Mouse (Mus musculus) A20 (cell line): Measurements from ENCODE around the gene Npas1.

ENCODE experiments used
- DNase-seq: peaks from one replicate; pipeline ENCODE4 v3.0.0-alpha.2; 2011; ENCODE audit warnings: low read depth, low spot score

The Npas1 gene

DNA sequence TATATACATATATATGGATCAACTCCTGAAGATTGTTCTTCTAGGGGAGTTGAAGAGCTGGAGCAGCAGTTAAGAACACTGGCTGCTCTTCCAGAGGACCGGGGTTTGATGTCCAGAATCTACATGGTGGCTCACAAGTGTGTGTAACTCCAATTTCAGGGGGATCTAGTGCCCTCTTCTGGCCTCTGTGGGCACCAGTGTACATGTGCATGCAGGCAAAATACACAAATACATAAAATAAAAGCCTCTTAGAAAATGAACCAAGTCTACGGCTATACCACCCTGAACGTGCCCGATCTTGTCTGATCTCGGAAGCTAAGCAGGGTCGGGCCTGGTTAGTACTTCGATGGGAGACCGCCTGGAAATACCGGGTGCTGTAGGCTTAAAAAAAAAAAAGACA, 6.0 kb downstream of the Npas1 start:
- DNase-seq: peak; percentile 63

DNA sequence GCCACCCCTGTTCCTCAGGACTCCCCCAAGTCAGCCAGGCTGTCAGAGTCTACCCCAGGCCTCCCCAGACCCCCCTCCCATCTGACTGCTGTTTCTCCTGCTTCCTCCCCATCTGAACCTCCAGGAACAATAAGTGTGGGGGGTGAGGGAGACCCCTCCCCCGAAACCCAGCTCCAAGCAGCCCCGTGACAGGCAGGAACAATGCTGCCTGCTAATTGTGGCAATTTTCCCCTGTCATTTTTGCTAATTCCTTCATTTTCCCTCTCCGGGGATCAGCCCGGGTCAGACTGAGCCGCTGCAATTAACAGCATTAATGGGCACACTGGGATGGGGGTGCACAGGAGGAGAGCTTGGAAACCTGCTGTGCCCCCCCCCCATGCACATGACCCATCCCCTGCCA, 9.4 kb downstream of the Npas1 start:
- no peak for DNase-seq

DNA sequence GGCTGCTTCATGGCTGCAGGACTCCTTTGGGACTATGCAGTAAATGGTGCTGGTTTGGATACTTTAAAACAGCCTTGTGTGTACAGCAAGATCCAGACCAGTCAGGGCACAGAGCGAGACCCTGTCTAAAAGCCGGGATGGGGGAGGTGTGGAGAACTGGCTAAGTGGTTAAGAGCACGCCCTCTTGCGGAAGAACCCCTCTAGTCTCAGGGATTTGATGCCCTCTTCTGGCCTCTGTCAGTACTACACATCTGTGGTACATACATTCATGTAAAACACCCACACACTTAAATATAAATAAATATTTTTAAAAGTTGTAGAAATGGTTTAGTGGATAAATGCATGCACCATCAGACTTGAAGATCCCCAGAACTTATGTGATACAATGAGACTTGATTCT, 11.0 kb downstream of the Npas1 start:
- peak; percentile 78 for DNase-seq

DNA sequence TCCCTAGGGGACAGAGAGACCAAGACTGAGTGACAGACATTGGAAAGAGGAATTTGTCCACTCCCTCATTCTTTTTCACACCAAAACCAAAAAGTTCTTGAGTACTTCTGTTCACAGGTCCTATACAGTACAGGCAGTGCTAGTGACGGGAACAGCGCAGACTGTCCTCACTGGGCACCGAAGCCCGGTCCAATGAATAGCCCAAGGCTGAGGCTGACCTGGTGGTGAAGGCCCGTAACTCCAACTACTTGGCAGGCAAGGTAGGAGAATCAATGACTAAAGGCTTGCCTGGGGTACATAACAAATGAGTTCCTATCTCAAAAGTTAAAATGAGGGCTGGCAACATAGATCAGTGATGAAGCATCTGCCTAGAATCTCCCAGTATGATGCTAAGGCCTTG, 12.0 kb downstream of the Npas1 start:
- DNase-seq: no peak

DNA sequence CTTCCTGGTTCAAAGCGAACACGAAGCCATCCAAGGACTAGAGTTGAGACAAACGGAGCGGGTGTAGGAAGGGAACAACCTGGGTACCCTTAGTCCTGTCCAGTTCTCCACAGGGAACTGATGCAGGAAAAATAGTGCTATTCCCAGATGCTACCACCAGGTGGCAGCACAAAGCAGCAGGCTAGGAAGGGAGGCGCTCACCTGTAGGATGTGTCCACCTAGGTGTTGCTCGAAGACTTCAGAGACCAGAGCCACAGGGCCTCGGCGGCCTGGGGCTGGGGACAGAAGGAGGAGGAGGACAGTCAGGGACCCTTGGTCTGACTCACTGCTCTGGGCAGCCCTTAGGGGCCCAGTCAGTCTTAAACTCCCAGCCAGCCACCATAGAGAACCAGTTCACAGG, 12.4 kb downstream of the Npas1 start:
- peak; percentile 71 for DNase-seq

DNA sequence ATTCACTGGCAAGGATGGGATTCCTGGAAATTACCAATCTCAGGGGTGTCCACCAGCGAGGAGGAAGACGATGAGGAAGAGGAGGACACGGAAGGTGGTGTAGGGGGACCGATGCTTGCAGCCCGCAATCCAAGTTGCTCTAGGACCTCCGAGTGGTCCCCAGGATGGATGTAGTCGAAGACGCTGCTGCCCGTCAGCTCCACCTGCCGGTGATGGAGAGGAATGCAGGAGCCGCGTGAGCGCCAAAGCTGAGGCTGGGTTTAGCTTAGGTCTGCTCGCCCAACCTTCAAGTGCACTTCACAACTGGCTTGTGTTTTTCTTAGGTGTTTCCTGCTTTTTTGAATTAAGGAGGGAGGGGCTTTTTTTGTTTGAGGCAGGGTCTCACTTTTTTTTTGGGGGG, 14.3 kb downstream of the Npas1 start:
- peak; percentile 83 for DNase-seq

DNA sequence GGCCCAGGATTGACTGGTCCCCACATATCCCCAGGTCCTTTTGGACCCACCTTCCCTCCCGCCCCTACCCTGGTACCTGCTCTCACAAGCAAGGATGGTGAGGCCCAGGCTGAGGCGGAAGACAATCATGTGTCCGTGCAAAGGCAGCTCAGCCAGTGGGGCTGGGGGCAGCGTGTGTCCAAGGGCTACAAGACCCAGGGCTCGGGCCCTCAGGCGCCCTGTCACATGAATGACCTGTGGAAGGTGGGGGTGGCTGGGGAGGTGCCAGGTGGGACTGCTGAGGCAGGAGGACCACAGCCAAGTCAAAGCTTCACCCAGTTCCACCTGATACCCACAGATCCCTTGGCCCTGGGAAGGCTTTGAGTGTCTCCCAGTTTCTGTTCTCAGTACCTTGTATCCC, 15.8 kb downstream of the Npas1 start:
- no peak for DNase-seq

DNA sequence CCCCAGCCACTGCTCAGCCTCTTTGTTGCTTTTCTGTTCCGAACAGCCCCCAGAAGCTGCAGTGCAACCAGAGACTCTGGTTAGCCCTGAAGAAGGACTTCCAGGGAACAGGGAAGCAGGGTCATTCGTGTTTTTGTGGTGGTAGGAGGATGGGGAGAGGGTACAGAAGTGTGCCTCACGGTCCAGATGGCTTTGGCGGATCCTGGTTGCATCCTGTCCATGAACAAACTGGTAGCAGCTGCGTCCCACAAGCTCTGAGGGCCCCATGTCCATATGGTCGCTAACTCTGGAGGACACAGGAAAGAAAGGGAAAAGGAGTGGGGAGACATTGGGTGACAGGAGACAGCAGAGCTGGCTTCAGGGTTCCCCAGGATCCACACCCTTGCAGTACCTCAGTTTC, 16.4 kb downstream of the Npas1 start:
- DNase-seq: no peak

DNA sequence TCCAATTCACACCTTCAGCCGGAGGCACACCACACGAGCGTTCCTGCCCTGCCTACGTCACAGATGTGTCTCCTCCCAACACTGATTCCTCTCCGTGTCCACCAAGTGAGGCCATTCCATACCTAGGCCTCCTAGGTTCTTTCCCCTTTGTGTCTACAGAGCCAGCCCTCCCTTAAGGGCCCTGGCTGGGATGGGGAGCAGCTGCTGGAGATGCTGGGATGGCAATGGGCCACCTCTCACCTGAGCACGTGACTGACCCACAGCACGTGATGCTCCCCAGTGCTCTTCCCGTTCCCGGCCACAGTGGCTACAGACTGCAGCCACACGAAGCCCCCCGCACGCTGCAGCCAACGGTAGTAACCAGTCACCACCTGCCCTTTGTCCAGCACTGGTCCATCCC, 17.0 kb downstream of the Npas1 start:
- DNase-seq: no peak

DNA sequence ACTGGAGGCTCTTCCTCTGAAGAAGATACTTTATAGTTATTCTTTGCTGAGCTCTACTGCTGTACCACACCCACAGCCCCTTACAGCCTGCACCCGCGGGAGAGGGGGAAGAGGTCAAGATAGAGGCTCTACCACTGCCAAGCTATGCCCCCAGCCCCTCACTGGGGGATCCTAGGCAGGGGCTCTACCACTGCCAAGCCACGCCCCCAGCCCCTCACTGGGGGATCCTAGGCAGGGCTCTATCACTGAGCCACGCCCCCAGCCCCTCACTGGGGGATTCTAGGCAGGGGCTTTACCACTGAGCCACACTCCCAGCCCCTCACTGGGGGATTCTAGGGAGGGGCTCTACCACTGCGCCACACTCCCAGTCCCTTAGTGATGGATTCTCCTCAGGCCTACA, 21.2 kb downstream of the Npas1 start:
- DNase-seq: no peak

DNA sequence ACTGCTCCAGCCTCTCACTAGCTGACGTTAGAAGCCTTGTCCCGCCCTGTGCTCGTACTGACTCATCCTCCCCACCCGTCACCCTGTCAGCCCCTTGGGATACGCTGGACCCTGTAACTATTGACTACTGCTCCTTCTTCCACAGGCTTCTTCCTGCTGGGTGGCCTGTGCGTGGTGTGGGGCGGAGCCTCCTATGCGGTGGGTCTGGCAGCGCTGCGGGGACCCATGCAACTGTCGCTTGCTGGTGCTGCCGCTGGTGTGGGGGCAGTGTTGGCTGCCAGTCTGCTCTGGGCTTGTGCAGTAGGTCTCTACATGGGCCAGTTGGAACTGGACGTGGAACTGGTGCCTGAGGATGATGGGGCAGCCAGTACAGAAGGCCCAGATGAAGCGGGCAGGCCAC, 22.5 kb downstream of the Npas1 start:
- DNase-seq: no peak

DNA sequence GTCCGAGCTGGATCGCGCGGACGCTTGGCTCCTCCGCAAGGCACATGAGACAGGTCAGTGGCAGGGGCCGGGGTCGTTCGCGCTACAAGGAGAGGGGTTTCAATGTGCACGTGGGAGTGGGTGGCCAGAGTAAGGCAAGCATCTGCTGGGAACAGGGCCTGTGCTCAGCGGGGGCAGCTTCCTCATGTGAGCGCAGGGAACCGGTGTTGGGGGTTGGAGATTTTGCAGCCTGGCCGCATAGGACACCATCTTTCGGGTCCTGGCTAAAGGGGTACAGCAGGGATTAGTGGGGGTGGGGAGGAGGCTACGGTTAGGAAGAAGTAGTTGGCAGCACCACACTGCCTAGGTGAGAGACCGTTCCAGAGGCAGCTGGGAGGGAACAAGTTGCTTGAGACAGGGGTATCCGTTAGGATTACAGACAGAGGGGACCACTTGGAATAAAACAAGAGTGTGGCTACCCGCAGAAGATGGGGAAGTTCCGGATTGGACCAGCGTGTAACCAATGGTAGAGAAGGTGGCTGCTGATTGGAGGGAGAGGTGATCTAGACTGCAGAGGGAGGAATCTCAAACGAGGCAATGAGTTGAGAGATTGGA, 24.3 kb downstream of the Npas1 start:
- DNase-seq: peak; percentile 83

DNA sequence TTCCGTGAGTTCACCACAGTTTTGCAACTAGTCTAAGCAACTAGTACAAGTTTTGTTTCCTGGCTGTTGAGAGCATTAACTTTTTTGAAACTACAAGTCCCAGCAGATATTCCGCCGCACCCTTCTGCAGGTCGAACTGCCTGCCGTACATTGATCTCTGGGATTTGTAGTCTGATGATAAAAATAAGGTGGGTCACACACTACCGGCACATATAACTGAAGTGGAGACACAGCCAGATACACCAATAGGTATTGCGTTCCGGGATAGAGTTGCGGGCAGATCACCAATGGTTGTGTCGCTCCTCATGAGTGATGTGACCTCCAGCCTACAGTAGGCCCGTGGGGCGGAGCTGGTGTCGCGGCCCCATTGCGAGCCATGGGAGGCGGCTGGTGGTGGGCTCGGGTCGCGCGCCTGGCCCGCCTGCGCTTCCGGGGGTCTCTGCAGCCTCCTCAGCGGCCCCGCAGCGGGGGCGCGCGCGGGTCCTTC, 24.9 kb downstream of the Npas1 start, which contains the start of gene Tmem160:
TSS of gene Tmem160 (plus strand) at position 193 of the 487 bp plus-strand sequence.
- DNase-seq: peak; percentile 94

DNA sequence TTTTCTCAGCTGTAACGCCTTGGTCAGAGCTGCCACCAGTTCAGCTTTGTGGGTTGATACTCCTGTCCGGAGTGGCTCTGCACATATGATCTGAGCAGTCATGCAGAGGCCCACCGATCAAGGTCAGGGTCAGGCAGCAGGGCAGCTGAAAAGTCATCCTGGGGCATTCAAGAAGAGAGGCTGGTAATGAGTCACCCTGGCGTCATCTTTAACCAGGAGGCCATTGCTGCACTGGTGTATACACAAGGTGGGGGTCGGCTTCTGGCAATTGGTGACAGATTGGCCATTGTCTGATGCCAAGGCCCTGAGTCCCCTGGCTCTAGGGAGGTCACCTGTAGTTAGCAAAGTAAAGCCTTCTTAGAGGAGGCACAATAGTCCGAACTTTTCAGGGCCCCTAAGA, 25.9 kb downstream of the Npas1 start:
- no peak for DNase-seq

DNA sequence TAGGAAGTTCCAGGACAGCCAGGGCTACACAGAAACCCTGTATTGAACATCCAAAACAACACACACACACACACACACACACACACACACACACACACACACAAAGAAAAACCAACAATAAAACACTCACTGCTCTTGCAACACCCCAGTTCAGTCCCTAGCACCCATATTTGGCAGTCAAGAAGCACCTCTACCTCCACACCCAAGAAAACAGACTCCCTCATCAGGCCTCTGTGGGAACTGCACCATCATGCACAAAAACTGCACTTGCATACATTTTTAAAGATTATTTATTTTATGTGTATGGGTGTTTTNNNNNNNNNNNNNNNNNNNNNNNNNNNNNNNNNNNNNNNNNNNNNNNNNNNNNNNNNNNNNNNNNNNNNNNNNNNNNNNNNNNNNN, 36.3 kb downstream of the Npas1 start:
- peak; percentile 53 for DNase-seq

DNA sequence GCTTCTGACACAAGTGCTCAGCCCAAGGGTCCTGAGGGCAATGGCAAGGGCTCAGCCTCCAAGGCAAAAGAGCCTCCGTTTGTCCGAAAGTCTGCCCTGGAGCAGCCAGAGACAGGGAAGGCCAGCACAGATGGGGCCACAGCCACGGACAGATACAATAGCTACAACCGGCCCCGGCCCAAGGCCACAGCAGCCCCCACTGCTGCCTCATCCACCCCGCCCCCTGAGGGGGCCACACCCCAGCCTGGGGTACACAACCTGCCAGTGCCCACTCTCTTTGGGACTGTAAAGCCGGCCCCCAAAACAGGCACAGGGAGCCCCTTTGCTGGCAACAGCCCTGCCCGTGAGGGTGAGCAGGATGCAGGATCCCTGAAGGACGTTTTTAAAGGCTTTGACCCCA, 42.4 kb downstream of the Npas1 start:
- DNase-seq: no peak

DNA sequence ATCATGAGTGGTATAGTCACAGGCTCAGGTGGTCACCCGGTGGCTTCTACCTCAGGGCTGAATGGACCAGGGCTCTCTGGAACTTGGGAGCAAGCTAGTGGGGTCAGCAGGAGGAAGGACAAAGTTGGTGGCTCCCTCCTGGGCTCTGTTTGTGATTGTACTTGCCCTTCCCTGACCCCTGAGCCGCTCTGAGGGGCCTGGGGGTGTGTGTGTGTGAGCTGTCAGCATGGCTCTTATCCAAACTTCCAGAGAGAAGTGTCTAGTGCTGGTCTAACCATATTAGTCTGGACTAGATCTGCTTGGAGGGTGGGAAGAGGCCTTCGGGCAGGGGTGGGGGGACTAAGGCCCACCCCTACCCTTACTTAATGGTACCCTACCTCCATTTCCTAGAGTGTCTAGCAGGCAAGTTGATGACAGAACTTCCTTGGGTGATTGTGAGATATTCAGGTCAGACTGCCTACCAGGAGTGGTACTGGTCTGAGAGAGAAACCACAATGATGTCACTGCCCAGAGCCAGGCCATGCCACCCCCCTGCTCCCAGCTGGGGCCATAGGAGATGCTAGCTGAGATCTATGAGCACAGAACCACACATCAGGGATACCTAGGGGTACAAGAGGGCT, 44.1 kb downstream of the Npas1 start:
- DNase-seq: no peak

DNA sequence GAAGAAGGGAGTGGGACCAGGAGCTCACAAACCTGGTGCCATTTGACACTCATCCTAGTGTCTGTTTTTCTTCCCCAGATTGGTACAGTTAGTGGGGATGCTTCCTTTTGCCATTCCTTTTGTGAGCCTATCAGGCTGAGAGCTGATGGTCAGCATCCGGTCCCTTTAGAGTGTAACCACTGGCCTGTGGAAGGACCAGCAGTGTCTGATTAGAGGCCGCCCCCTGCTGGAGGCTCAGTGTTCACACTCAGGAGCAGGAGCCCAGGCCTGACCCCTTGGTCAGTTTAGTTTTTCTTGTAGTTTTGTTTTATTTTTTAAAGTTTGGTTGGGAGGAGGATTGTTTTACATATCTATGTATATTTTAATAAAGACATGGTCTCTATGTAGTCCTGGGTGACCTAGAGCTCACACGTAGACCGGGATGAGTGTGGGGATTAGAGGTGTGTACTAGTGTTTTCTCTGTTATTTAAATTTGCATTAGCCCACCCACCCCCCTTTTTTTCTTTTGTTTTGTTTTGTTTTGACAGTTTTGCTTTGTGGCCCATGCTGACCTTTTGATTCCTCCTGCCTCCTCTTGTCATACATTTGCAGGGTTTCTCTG, 51.3 kb downstream of the Npas1 start:
- DNase-seq: peak; percentile 60

DNA sequence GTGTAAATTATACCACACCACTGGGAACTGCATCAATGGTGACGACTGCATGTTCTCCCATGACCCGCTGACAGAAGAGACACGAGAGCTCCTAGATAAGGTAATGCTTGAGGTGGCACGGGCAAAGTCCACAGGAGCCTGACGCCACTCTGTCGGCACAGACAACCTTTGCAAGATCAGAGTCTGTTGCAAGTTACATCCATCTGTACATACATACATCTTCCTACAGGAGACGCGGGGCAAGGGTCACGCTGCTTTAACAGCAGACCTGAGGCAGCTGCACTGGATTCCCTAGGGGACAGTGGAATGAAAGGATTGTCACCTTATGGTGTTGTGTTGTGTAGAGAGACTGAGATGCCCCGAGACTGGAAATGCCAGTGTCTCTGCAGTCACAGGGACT, 51.8 kb downstream of the Npas1 start:
- DNase-seq: no peak

DNA sequence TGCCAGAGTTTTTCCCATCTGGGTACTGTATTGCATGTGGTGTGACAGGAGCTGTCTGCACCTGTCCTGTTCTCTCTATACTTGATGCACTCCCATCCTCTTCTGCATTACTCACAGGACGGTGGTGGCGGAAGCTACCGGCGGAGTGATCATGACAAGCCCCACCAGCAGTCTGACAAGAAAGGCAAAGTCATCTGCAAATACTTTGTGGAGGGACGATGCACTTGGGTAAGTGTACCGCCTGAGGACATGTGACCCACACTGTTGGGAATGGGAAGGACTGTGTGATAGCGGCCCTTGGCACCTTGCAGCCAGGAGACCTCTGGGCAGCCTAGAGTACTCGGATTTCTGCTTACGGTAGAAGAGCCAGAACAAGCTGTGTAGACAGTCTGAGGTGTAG, 53.8 kb downstream of the Npas1 start:
- no peak for DNase-seq

DNA sequence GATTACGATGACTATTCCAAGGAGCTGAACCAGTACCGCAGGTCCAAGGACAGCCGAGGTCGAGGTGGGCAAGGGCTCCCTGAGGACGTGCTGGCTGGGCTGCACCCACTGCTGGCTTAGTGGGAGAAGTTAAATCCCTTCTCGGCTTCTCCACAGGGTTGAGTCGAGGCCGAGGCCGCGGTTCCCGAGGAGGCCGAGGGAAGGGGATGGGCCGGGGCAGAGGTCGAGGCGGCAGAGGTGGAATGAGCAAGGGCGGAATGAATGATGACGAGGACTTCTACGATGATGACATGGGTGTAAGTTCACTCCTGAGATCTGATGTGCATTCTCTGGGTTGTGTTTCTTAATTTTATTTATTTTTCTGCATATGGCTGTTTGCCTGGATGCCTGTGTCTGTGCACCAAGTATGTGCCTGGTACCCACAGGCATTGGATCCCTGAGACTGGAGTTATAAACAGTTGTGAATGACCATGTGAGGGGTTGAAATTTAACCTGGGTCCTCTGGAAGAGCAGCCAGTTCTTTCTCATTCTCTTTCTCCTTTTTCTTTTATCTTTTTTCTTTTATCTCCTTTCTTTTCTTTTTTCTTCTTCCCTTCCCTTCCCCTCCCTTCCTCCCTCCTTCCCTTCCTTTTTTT, 55.2 kb downstream of the Npas1 start:
- DNase-seq: no peak

DNA sequence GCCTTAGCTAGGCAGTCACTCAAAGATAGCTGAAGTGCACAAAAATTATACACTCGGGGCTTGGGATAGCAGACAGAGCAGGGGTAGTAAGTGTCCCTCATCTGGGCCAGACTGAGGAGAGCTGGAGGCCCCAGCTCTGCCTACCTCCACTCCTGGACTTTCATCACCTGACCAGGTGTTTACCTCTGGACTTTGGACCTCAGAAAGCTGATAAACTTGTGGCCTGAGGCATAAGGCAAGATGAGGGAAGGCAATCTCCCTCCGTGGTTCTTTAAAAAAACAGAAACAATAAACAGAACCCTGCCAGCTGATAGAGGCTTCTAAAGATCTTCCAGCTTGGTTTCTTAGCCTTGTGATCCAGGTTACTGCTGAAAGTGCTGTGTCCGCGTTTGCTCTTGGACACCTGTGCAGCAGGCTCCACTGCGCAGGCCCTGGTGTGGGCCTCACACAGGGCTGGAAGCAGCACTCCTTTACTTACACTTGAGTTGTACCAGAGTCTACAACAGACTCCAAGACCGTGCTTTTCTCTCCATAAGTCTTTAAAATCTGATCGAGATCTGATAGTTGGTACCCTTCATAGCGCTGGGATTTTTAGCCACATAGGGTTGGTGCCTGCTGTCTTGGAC, 56.9 kb downstream of the Npas1 start:
- no peak for DNase-seq
